Mouse (Mus musculus) mature B cell (primary cell): Measurements from ENCODE around the gene Acsm4.
"Not testable (repeated sequence)": the region's sequence is repeated elsewhere in the genome, so short reads cannot be mapped to it uniquely, and the experiment has no call there.

Experiments used
- in situ Hi-C: fragments of 300-500 bp; cut with MboI; formaldehyde crosslinking; loops from 2 replicates; pipeline ENCODE4 v1.14.3; 2019

Acsm4 gene

GRCm38 (mm10) chr7:119689726-119690125 lies at the start of gene Acsm4:
Gene Acsm4, plus strand, starts transcription at chr7:119690026.
- in situ Hi-C loops, result no loop called here

- in situ Hi-C loops, result no loop called here
Measured at GRCm38 (mm10) chr7:119642307-119642706, 47.5 kb upstream of the Acsm4 start.

DNA sequence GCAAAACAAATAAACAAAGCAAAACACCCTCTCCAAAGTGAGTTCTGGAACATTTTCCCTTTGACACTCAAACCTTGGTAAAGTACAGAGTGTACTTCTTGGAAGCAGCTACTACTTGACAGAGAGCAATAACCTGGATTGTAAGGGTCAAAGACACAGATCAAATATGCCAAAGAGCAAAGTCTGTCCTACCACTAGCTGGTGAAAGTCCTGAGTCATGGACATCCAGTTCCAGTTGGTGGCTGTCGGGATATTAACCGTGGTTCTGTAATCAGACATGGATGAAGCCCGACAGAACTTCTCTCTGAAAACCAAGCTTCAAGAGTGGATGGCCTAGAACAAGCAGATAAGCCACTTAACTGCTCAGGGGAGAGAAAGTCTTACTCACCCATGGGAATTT lies 21.9 kb upstream of the Acsm4 start:
- in situ Hi-C loops, result no loop called here

DNA sequence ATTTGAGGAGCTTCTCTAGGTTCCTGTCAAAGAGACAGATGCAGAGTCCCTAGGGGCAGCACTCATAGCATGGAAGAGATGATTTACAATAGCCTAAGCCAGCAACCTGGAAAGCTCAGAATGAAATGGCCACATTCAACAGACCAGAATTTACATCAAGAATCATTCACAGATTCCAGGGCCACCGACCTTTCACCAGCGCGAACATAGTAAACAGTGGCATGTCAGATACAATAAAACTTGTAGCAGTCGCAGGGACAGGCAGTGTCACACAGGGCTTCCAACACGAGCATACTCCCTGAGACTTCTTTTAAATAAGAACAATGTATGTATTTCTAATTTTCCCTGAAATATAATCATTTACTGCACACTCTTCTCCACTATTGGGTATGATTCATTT lies 19.4 kb upstream of the Acsm4 start:
- in situ Hi-C loops, result no loop called here

- in situ Hi-C loops, result no loop called here
Measured at GRCm38 (mm10) chr7:119670925-119671324, 18.9 kb upstream of the Acsm4 start.

- in situ Hi-C loops, result no loop called here
Measured at GRCm38 (mm10) chr7:119673465-119673864, 16.4 kb upstream of the Acsm4 start.

DNA sequence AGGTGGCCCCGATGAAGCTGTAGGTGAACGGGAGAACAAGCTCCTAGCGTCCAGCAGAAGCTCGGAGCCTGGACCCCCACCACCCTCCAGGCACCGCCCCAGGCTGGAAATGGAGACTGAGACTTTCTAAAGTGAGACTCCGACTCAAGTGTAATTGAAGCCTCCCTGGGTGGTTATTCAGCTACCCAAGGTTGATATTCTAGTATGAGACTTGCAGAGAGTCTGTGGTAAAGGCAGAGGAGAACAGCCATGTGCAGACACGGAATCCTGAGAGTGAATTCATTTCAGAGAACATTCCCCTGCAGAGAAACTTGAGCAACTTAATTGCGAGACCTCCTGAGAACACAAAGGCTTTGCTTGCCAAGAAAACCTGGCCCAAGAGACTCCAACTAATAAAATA lies 9.7 kb upstream of the Acsm4 start:
- in situ Hi-C loops, result no loop called here

DNA sequence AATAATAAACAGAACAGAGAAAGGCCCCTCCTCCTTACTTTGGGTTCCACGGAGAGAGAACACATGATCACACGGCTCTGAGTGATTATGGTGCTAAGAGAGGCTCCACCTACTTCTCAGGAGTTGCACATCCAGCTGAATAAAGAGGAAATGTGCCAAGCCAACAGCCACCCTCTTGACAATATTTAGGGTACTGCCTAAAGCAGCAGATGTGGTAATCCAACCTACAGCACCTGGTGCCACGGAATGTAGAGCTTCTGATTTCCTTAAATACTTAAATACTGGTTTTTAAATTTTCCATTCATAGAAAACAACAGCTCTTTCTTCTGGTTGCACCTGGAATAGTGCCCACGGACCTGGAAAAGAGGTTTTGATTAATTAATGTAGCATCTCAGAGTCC lies 7.1 kb upstream of the Acsm4 start:
- in situ Hi-C loops, result no loop called here

GRCm38 (mm10) chr7:119692302-119692701 lies 2.5 kb downstream of the Acsm4 start:
- in situ Hi-C loops, result no loop called here

DNA sequence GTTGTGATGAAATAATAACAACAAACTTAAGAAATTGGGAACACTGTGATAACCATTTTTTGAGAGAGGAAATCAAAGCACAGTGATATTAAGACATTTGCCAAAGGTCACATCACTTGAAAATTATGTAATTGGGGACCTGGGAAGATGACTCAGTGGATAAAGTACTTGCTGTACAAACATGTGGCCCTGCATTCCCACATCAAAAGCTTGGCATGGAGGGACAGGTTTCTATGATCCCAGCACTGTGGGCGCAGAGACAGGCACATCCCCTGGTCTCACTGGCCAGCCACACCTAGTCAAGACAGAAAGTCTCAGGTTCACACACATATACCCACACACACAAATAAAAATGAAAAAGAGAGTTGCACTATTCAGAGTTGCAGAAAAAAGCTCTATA lies 5.1 kb downstream of the Acsm4 start:
- in situ Hi-C loops, result no loop called here

- in situ Hi-C loops, result no loop called here
Measured at GRCm38 (mm10) chr7:119714111-119714510, 24.3 kb downstream of the Acsm4 start.

DNA sequence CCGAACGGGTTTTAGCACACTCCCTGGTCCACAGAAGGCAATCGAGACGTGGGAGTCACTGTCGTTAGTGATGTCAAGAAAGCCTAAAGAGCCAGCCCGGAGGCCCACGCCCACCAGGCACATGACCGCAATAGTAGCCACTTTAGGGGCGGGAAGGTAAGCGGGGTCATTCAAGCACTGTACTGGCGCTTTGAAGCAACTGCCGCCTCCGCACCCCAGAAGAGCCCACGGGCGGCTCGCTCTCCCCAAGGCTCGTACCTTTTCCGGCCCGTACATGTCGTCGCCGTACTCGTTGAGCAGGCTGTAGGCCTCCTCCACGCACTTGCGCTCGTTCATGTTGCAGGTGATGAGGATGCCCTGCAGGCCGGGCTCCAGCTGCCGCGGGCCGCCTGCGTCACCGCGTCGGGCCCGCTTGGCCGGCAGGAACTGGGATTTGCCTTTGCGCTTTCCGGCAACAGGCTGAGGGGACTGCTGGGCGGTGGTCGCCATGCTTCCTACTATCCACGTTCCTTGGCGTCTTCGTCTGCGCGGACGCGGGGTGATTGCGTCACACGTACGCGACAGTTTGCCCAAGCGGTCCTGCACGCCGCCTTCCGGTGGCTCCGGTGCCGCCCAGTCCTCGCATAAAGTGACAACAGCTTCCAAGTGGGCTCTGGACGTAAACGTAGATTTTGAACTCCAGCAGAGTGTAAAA lies 30.6 kb downstream of the Acsm4 start, which contains the start of gene Thumpd1:
Gene Thumpd1 (minus strand): TSS at position 546 of the 694 bp plus-strand sequence.
- in situ Hi-C loops, result no loop called here

DNA sequence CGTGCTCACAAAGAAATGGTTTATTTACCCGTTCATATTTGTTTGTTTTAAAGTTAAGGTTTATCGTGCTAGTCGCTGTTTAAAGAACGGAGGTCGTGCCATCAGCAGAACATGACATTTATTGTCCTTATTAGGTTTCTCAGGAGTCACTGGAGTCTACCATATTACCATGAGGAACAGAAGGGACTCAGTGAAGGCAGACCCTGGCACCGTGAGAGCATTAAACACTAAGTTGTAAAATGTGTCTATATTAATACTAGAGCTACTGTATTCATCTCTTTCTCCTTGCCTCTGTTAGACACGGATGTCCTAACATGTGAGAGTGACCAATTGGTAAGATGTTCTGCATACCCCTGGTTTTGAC lies 31.1 kb downstream of the Acsm4 start:
- in situ Hi-C loops, result no loop called here

GRCm38 (mm10) chr7:119727621-119728020 lies 37.8 kb downstream of the Acsm4 start:
- in situ Hi-C loops, result no loop called here

DNA sequence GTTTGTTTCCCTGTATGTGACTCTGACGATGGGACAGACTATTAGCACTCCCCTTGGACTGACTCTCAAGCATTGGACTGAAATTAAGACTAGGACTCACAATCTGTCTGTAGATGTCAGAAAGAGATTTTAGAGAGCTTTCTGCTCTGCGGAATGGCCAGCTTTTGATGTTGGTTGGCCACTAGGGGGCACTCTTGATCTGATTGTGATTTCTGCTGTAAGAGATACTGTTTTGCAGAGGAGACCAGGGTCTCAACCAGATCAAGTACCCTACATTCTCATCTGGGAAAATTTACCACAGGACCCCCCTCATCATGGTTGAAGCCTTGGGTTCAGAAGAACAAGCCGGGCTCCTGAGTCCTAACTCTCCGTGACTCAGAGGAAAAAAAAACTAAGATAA lies 41.4 kb downstream of the Acsm4 start:
- in situ Hi-C loops, result not testable (repeated sequence)

DNA sequence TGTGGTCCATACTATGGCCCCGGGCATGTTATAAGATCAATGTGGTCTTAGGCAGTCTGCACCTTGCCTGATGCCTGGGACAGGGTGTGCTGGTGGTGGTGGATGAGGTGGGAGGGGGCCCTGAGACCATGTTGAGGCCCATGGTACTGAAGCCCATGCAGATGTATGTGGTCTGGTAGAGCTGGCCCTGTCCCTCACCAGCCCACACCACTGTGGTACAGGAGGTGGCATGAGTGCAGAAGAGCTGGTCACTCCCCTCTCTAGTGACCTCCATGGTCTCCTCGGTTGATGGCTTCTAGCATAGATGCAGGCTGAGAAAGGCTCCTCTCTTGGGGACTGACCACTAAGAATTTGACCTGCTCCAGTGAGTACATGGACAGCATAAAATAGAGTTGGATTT lies 49.1 kb downstream of the Acsm4 start:
- in situ Hi-C loops, result no loop called here

- in situ Hi-C loops, result not testable (repeated sequence)
Measured at GRCm38 (mm10) chr7:119739798-119740468, 50.1 kb downstream of the Acsm4 start.

- in situ Hi-C loops, result no loop called here
Measured at GRCm38 (mm10) chr7:119744321-119744720, 54.5 kb downstream of the Acsm4 start.

- in situ Hi-C loops, result no loop called here
Measured at GRCm38 (mm10) chr7:119745869-119746268, 56.0 kb downstream of the Acsm4 start.

- in situ Hi-C loops, result no loop called here
Measured at GRCm38 (mm10) chr7:119748761-119749160, 58.9 kb downstream of the Acsm4 start.

DNA sequence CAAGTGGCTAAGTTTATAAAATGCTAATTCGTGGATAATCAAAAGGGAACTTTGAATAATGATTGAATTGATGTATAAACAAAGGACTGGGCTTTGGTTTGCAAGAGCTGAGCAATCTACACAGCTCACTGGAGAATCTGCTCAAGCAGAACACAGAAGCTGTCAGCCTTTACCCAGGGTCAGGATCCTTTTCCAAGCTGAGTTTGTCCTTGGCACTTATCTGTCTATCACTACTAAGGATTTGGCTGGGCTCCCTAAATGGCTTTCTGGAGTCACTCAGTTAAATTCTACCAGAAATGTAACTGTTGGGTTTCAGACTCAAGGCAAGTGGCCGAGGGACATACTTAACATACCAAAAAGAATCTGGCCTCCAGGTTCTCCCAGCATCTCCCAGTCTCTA lies 60.1 kb downstream of the Acsm4 start:
- in situ Hi-C loops, result no loop called here

DNA sequence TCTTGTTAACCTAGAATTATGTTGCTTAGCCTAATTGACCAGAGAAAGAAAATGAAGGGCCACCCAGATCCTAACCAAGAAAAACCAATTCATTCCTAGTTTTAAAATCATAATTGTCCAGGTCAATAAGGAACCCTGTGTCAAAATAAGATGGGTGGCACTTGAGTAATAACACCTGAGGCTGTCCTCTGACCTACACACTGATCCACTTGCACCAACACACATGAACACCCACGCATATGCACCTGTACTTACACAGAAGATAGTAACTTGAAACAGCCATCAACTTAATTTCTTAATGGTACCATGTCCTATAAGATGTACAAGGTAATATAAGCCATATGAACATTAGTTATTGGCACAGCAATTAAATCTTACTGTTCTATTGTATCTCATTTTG lies 63.9 kb downstream of the Acsm4 start:
- in situ Hi-C loops, result no loop called here

- in situ Hi-C loops, result no loop called here
Measured at GRCm38 (mm10) chr7:119760527-119760951, 70.7 kb downstream of the Acsm4 start, which contains the start of gene Acsm3. Gene Acsm3, plus strand, starts transcription at chr7:119760923.
